Mouse (Mus musculus) embryo, embryonic 10 days (tissue): ENCODE data around the gene Tmem108.
A peak's percentile ranks its signal among the peaks of the same experiment; 100 is the strongest.

Experiments used
- DNase-seq: peaks from one replicate; pipeline ENCODE4 v3.0.0-alpha.2; 2015; ENCODE audit warnings: low spot score

Tmem108 gene

DNA sequence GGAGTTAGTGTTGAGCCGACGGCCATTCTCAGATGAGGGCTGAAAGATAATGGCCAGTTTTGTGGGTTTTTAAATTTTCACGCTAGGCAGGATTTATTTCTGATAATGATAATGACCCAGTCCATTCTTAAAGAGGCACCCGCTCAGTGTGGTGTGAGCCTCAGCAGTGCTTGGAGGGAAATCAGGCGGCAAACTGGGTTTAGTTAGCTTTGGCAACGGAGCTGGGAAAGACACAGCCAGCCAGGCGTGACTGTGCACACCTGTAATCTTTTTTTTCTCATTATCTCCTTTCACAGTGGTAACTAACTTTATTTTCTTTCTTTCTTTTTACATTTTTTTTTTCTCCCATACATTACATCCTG lies 317.8 kb downstream of the Tmem108 start:
- no peak for DNase-seq

GRCm38 (mm10) chr9:103443121-103443823 lies 318.4 kb downstream of the Tmem108 start:
- DNase-seq, result peak; percentile 52

DNA sequence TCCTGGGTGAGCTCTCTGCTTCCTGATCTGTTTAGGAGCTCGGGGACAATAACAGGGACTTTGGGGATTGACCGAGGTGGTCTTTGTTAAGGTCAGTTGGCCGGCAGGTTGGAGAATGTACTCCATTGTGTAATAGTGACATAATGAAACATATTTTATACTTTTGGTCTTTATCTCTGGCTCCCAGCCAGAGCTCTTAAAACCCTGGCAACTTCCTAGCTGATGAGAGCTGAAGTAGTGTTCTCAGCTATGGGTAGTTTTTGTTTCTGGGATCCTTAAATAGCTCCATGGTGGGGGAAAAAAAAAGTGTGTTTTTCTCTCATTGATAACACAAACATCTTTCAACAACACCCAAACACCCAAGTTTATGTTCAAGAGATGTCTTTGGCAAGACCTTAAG lies 321.0 kb downstream of the Tmem108 start:
- no peak for DNase-seq

DNA sequence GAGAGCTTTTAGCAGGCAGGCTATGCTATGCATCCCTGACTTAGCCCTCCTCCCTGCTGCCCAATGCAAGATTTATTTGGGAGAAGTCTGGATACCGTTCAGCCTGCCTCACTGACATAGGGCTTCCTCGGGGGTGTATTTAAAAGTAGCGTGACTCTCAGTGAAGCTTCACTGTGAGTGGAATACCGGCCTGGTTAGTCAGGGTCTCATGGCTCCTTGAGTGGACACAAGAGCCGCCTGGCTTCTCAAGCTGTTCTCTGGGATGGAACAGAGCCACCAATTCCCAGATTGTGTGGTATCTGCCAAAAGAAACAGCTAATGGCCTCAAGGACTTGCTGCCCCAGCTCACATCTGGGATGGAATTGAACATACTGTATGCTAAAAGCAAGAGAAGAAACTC lies 324.5 kb downstream of the Tmem108 start:
- DNase-seq, result no peak

- DNase-seq, result peak; percentile 47
These were observed 327.5 kb downstream of the Tmem108 start for GRCm38 (mm10) chr9:103434116-103434515.
